Mouse (Mus musculus) kidney, adult 2 months (tissue): Measurements from ENCODE around the gene Mast4.

ENCODE experiments used
- CTCF ChIP-seq: fragments of 200-500 bp; conservative IDR thresholded peaks from 2 replicates; pipeline ENCODE4 v1.5.1; 2011; ENCODE audit warnings: low read depth, mild to moderate bottlenecking, control low read depth, low read length, moderate library complexity, mixed read lengths; ENCODE audit not compliant: insufficient read depth, insufficient read length
- POLR2A ChIP-seq: fragments of 200-500 bp; IDR thresholded peaks from one replicate; pipeline ENCODE4 v1.6.1; 2011; ENCODE audit warnings: low read depth, low read length, control low read depth

GRCm38 (mm10) chr13:103285821-103286220, 48.5 kb downstream of the Mast4 start:
- TF ChIP-seq CTCF (no peak), POLR2A (no peak)
